8 mouse cellular contexts compared by ENCODE assay signal in genomic region chr15:83593189-83593585, GRCm38 (mm10). TPM values are rescaled to one million over a fixed set of nuclear protein-coding genes. Genes with fewer than 3 reads are reported as not detected.
DNase-seq lines count a peak whose midpoint lies in the region; ATAC-seq lines count a peak whose summit lies in the region.

No protein-coding gene starts in this region.

- no peak overlapping the region; the same call in 1 of the 2 replicates for H3K9ac ChIP-seq in forebrain, embryonic 11.5 days (ENCODE audit: low read length)
- H3K9ac ChIP-seq in liver, embryonic 11.5 days (ENCODE audit: low read depth, low read length): peak overlapping the region; percentile 92

- ATAC-seq in megakaryocyte, adult 5-6 weeks (ENCODE audit: poor library complexity, severe bottlenecking): no peak
- ATAC-seq in forebrain, embryonic 11.5 days (replicated peaks; ENCODE audit: low FRiP score): no peak
- no peak; the same call in 1 of the 2 replicates for ATAC-seq in liver, embryonic 11.5 days (replicated peaks; ENCODE audit: low FRiP score)
- no peak for ATAC-seq in frontal cortex, adult (ENCODE audit: low TSS enrichment)

- no peaks in the 10 kb centered on the region for H3K27me3 ChIP-seq in megakaryocyte, embryonic 14.5 days (replicated peaks)
- H3K27me3 ChIP-seq in forebrain, embryonic 11.5 days (ENCODE audit: control insufficient read depth, insufficient read depth, low read length): no peaks in the 10 kb centered on the region
- H3K27me3 ChIP-seq in liver, embryonic 11.5 days (replicated peaks; ENCODE audit: control insufficient read depth, insufficient read depth, low read length): no peaks in the 10 kb centered on the region

- no peak overlapping the region for H3K27ac ChIP-seq in forebrain, embryonic 11.5 days (ENCODE audit: low read depth, low read length)
- H3K27ac ChIP-seq in liver, embryonic 11.5 days (ENCODE audit: low read depth, low read length): peak overlapping the region; percentile 93

- H3K4me1 ChIP-seq in megakaryocyte, embryonic 14.5 days: peaks cover 76% of the 10 kb centered on the region
- H3K4me1 ChIP-seq in forebrain, embryonic 11.5 days (replicated peaks; ENCODE audit: control insufficient read depth, insufficient read depth, low read length): peaks cover 9% of the 10 kb centered on the region; the same call in 1 of the 2 replicates
- peaks cover 40% of the 10 kb centered on the region for H3K4me1 ChIP-seq in liver, embryonic 11.5 days (replicated peaks; ENCODE audit: control insufficient read depth, insufficient read depth, low read length)

- peak overlapping the region; percentile 99 for H3K4me3 ChIP-seq in megakaryocyte, embryonic 14.5 days (replicated peaks)
- H3K4me3 ChIP-seq in forebrain, embryonic 11.5 days (ENCODE audit: low read depth, low read length): no peak overlapping the region; the same call in 1 of the 2 replicates
- H3K4me3 ChIP-seq in liver, embryonic 11.5 days (ENCODE audit: low read depth, low read length): peak overlapping the region; percentile 90

- peaks cover 43% of the 10 kb centered on the region for H3K36me3 ChIP-seq in megakaryocyte, embryonic 14.5 days (replicated peaks; ENCODE audit: low read length)
- H3K36me3 ChIP-seq in forebrain, embryonic 11.5 days (ENCODE audit: control insufficient read depth, insufficient read depth, low read length): no peaks in the 10 kb centered on the region; the same call in 1 of the 2 replicates
- H3K36me3 ChIP-seq in liver, embryonic 11.5 days (ENCODE audit: control insufficient read depth, insufficient read depth, low read length): peaks cover 15% of the 10 kb centered on the region

- no peak for DNase-seq in forebrain, embryonic 11.5 days (ENCODE audit: low spot score)
- no peak for DNase-seq in liver, embryonic 11.5 days (ENCODE audit: low spot score)
- no peak for DNase-seq in cerebellum, adult 18-20 months
- DNase-seq in left cerebral cortex, adult 18-20 months (ENCODE audit: low spot score in 2 of 2): no peak
- DNase-seq in frontal cortex, adult 2 months (ENCODE audit: extremely low spot score in 1 of 2, low spot score in 1 of 2): no peak

- peak overlapping the region; percentile 87; the same call in 1 of the 2 replicates for H3K4me2 ChIP-seq in forebrain, embryonic 11.5 days (ENCODE audit: low read depth, low read length, severe bottlenecking)
- H3K4me2 ChIP-seq in liver, embryonic 11.5 days: peak overlapping the region; percentile 93

- no peaks in the 10 kb centered on the region for H3K9me3 ChIP-seq in megakaryocyte, embryonic 14.5 days
- H3K9me3 ChIP-seq in forebrain, embryonic 11.5 days (ENCODE audit: control insufficient read depth, low read length): no peaks in the 10 kb centered on the region
- no peaks in the 10 kb centered on the region for H3K9me3 ChIP-seq in liver, embryonic 11.5 days (ENCODE audit: control insufficient read depth, low read length)

RNA-seq across cellular contexts. Expression of gene Ttll12, which starts 1.8 kb away (rescaled TPM):
- polyA plus RNA-seq in megakaryocyte, embryonic 14.5 days (2012; ENCODE audit: insufficient read depth, low replicate concordance): 36.8 and 55.0 TPM in 2 replicates
- 5.9 and 6.1 TPM in 2 replicates for total RNA-seq in megakaryocyte, adult 5-6 weeks (2015)
- total RNA-seq in megakaryocyte, adult 5-6 weeks (2017): 3.0 and 6.5 TPM in 2 replicates
- polyA plus RNA-seq in forebrain, embryonic 11.5 days (2014; fragmentation: Nextera tagmentation; extraction: Ambion mirVana): 51.8 and 59.5 TPM in 2 replicates
- polyA plus RNA-seq in liver, embryonic 11.5 days (2014; fragmentation: Nextera tagmentation; extraction: Ambion mirVana): 81.4 and 87.1 TPM in 2 replicates
- total RNA-seq in left cerebral cortex, adult 18-20 months (2021): 10 to 100 TPM; 11.2 to 12.4 TPM
- 13.9 and 14.7 TPM in 2 replicates for polyA plus RNA-seq in frontal cortex, adult 2 months (2012; rRNA removed)

RNA-seq across cellular contexts. Expression of gene Mcat, which starts 29.6 kb away (rescaled TPM):
- polyA plus RNA-seq in megakaryocyte, embryonic 14.5 days (2012; ENCODE audit: insufficient read depth, low replicate concordance): 15.3 and 15.9 TPM in 2 replicates
- 4.3 and 5.2 TPM in 2 replicates for total RNA-seq in megakaryocyte, adult 5-6 weeks (2015)
- total RNA-seq in megakaryocyte, adult 5-6 weeks (2017): 7.0 and 8.0 TPM in 2 replicates
- polyA plus RNA-seq in forebrain, embryonic 11.5 days (2014; fragmentation: Nextera tagmentation; extraction: Ambion mirVana): 45.7 and 53.1 TPM in 2 replicates
- polyA plus RNA-seq in liver, embryonic 11.5 days (2014; fragmentation: Nextera tagmentation; extraction: Ambion mirVana): 38.6 and 39.3 TPM in 2 replicates
- total RNA-seq in left cerebral cortex, adult 18-20 months (2021): 10 to 100 TPM; 17.9 to 26.0 TPM
- 23.9 and 29.6 TPM in 2 replicates for polyA plus RNA-seq in frontal cortex, adult 2 months (2012; rRNA removed)

RNA-seq across cellular contexts. Expression of gene Tspo, which starts 29.8 kb away (rescaled TPM):
- polyA plus RNA-seq in megakaryocyte, embryonic 14.5 days (2012; ENCODE audit: insufficient read depth, low replicate concordance): 531 TPM in 2 replicates
- total RNA-seq in megakaryocyte, adult 5-6 weeks (2015): 184 and 209 TPM in 2 replicates
- 112 and 119 TPM in 2 replicates for total RNA-seq in megakaryocyte, adult 5-6 weeks (2017)
- polyA plus RNA-seq in forebrain, embryonic 11.5 days (2014; fragmentation: Nextera tagmentation; extraction: Ambion mirVana): 28.4 and 33.0 TPM in 2 replicates
- 144 and 150 TPM in 2 replicates for polyA plus RNA-seq in liver, embryonic 11.5 days (2014; fragmentation: Nextera tagmentation; extraction: Ambion mirVana)
- 10 to 100 TPM in 1 of 2 experiments, 1 to 10 TPM in 1; 7.9 to 10.6 TPM for total RNA-seq in left cerebral cortex, adult 18-20 months (2021)
- polyA plus RNA-seq in frontal cortex, adult 2 months (2012; rRNA removed): 10.9 and 11.3 TPM in 2 replicates
